Mouse (Mus musculus) heart, adult 18-20 months (tissue): ENCODE measurements around the gene Gprasp1. TPM values are rescaled to one million over a fixed set of nuclear protein-coding genes. Genes with fewer than 3 reads are reported as not detected.

Experiments
- DNase-seq, 2 experiments: peaks; one replicate each; pipeline ENCODE4 v3.0.0; 2021 to 2022; ENCODE audit warnings: mixed read lengths in 1 of 2
- microRNA-seq, 2 experiments: library from miRNA; unstranded; fragments of <30 nt; microRNA quantifications; one replicate each; pipeline ENCODE4 v1.2.0; 2022
- total RNA-seq, 2 experiments: library from RNA; stranded (reverse); gene quantifications; 2 replicates each; pipeline ENCODE4 v1.2.3; 2021

The Gprasp1 gene
- total RNA-seq, 2 experiments from 2014 or later: 19.7 to 25.1 TPM

- no peak for DNase-seq
Measured at GRCm38 (mm10) chrX:135837896-135838295, 95.4 kb downstream of the Gprasp1 start.

- DNase-seq: peak; percentile 18 to 25
Measured at GRCm38 (mm10) chrX:135838521-135839360, 96.2 kb downstream of the Gprasp1 start, which contains the start of gene Gprasp2. TSS of gene Gprasp2 (plus strand) at chrX:135839034.

- DNase-seq: peak; percentile 23 to 29
Measured at GRCm38 (mm10) chrX:135839397-135840391, 97.2 kb downstream of the Gprasp1 start.

Small RNA genes lying within 50 kb of the gene (microRNA-seq; reads per million reads assigned to microRNA genes)
- gene Mir1970 (0 reads per million in 2 experiments), gene Mir7646 (0 to 0.54 reads per million in 2 experiments)

Other genes starting within 250 kb of the Gprasp1 start
- gene AV320801, start 248.1 kb upstream of the Gprasp1 start, total RNA-seq: not detected
- not detected for gene Nxf7, start 144.0 kb upstream of the Gprasp1 start, total RNA-seq
- not detected for gene Prame, start 115.0 kb upstream of the Gprasp1 start, total RNA-seq
- gene Tcp11x2, start 48.9 kb upstream of the Gprasp1 start, total RNA-seq: not detected
- gene Tmsb15a, start 17.5 kb upstream of the Gprasp1 start, total RNA-seq: not detected
- gene Armcx5, start within 50 bp of the Gprasp1 start, total RNA-seq: 1 to 10 TPM; 5.3 to 5.7 TPM
- 10 to 100 TPM in 1 of 2 experiments, 1 to 10 TPM in 1; 8.5 to 15.3 TPM for gene Bhlhb9, start 54.9 kb downstream of the Gprasp1 start, total RNA-seq
- gene Gprasp2, start 96.3 kb downstream of the Gprasp1 start, total RNA-seq: 1 to 10 TPM; 2.2 to 4.5 TPM